Mouse (Mus musculus) 3T3-L1 (cell line): ENCODE data around the gene Tmem269.
A peak's percentile ranks its signal among the peaks of the same experiment; 100 is the strongest.

Experiments used
- DNase-seq: peaks from one replicate; pipeline ENCODE4 v3.0.0-alpha.2; 2015; ENCODE audit warnings: low read depth, low spot score

The Tmem269 gene

GRCm38 (mm10) chr4:119181456-119181855 is 36.6 kb downstream of the Tmem269 start:
- no peak for DNase-seq

- DNase-seq: no peak
Measured at GRCm38 (mm10) chr4:119180133-119180707, 37.8 kb downstream of the Tmem269 start.

GRCm38 (mm10) chr4:119178331-119178730 is 39.7 kb downstream of the Tmem269 start:
- no peak for DNase-seq

DNA sequence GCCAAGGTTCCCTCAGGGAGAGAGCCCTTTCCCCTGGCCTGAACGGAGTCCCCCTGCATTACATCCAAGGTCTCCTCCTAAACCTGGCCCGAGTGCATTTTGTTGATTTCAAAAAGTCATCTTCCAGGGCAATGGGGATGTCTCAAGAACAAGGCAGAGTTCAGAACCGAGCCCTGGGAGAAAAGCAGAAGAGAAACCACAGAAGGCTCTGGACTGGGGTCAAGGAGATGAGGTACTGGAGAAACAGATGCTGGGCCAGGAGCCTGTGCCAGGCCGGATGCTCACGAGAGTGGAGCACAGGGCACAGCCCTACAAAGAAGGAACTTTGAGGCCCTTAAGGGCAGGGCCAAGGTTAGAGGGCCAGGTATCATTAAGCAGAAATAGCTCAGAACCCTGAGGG is 40.3 kb downstream of the Tmem269 start:
- no peak for DNase-seq

- peak; percentile 99 for DNase-seq
Measured at GRCm38 (mm10) chr4:119173851-119174453, 44.1 kb downstream of the Tmem269 start, which contains the start of gene Zfp691. TSS of gene Zfp691 (minus strand) at chr4:119174195.

- no peak for DNase-seq
Measured at GRCm38 (mm10) chr4:119172919-119173650, 44.9 kb downstream of the Tmem269 start.

GRCm38 (mm10) chr4:119167663-119168062 is 50.4 kb downstream of the Tmem269 start:
- DNase-seq: peak; percentile 96

GRCm38 (mm10) chr4:119167068-119167467 is 50.9 kb downstream of the Tmem269 start:
- DNase-seq: no peak

GRCm38 (mm10) chr4:119165916-119166315 is 52.1 kb downstream of the Tmem269 start:
- DNase-seq: no peak

DNA sequence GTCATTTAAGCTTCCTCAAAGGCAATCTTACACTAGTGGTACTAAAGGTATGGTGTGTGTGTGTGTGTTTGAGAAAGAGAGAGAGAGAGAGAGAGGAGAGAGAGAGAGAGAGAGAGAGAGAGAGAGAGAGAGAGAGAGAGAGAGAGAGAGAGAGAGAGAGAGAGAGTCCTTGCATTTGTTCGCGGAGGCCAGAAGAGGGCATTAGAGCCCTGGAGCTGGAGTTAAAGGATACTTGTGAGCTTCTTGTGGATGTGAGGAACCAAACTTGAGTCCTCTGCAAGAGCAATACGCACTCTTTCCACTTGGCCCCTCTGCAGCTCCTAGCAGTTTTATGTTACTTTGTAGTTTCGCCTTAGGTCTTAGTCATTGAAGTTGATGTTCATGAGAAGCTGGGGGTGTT is 55.0 kb downstream of the Tmem269 start:
- no peak for DNase-seq

DNA sequence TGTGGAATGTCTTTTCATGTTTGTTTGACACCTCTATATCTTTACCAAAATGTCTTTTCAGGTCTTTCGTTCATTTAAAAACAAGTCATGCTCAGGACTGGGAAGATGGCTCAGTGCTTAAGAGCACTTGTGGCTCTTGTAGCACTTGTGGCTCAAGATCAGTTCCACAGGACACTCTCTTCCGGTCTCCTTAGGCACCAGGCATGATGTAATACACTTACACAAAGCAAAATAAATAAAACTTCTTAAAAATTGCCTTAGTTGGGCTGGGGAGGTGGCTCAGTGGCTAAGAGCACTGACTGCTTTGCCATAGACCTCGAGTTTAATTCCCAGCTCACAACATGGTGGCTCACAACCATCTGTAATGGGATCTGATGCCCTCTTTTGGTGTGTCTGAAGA is 56.7 kb downstream of the Tmem269 start:
- no peak for DNase-seq

- no peak for DNase-seq
Measured at GRCm38 (mm10) chr4:119157891-119158290, 60.1 kb downstream of the Tmem269 start.

- peak; percentile 51 for DNase-seq
Measured at GRCm38 (mm10) chr4:119157186-119157585, 60.8 kb downstream of the Tmem269 start.
